Mouse (Mus musculus) small intestine, adult 2 months (tissue): ENCODE measurements around the gene Fam129a.

Source experiments
- CTCF ChIP-seq: fragments of 200-500 bp; IDR thresholded peaks from 2 replicates; pipeline ENCODE4 v1.5.1; 2012; ENCODE audit warnings: low read depth, mild to moderate bottlenecking, control low read depth, inconsistent platforms, low read length, moderate library complexity, mixed read lengths; ENCODE audit not compliant: insufficient replicate concordance, insufficient read length; ENCODE audit errors: extremely low read depth
- POLR2A ChIP-seq: fragments of 200-500 bp; IDR thresholded peaks from 2 replicates; pipeline ENCODE4 v1.6.1; 2012; ENCODE audit warnings: low read depth, mild to moderate bottlenecking, control low read depth, inconsistent platforms, low read length, moderate library complexity

DNA sequence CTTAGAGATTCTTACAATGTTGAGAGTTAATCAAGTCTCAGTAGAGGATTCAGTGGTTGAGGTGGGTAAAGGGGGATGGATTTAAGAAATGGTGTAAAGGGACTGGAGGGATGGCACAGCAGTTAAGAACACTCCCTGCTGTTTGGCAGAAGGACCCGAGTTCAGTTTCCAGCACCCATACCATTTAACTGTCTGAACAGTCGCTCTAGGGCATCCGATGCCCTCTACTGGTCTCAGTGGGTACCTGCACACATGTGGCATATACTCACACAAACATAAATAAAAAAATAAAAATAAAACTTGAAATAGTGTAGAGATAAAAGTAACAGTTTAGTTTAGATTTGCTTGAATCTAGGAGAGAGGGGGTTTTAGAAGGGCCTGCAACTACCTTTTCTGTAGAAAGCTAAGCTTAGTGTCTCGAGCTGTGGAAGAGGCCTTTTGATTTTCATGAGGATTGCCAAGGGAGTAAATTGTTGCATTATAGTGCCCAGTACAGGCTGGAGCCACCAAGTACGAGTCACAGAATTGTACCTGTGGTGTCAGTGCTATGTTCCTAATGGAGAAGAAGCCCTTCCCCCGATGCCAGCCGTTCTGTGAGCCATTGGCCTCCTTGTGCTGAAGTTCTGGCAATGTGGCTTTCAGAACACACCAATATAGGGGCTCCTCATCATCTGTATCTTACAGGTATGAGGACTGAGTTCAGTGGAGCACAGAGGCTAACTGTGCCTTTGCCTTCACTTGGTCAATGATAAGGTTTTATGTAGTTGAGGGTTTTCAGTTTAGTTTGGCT is 61.8 kb downstream of the Fam129a start:
- TF ChIP-seq CTCF (no peak), POLR2A (no peak)
